Comparison of ENCODE assay signal across 28 mouse cellular contexts in the genomic region with DNA sequence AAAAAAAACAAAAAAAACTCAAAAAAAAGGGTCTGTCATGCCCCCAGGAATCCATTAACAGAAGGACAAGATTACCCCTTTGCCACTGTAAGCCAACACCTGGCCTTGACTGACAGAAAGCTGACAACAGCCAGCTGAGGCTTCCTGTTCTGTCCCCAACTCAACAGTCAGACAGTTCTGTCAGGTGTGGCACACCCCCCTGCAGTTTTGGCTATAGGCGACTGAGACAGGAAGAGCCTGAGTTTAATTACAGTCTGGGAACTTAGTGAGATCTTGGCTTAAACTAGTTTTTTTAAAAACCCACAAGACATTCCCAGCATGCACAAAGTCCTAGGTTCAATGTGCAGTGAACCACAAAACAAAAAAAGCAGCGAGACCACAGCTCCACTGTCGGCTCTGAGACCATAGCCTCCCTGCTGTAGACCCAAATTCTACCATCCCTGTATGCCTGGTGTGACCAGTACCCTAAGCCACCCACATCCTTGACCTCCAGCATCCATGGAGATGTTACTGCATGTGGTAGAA. TPM values are rescaled to one million over a fixed set of nuclear protein-coding genes. Genes with fewer than 3 reads are reported as not detected.
A peak's percentile ranks its signal among the peaks of the same experiment; 100 is the strongest.
DNase-seq lines count a peak whose midpoint lies in the region; ATAC-seq and TF ChIP-seq lines count a peak whose summit lies in the region.
"Had no signal": no experiment of that assay in that cellular context is flagged by ENCODE, and none has a peak within 500 bp of the region (broad histone marks: within the 10 kb centered on the region; RNA-seq: fewer than 3 reads in every experiment).

No protein-coding gene starts in this region.

- TF ChIP-seq CTCF in kidney, adult 2 months (conservative IDR thresholded peaks at IDR 0.05; ENCODE audit: insufficient read depth, insufficient read length, low read depth, low read length): no peak
- TF ChIP-seq CTCF in thymus, adult 2 months (IDR thresholded peaks at IDR 0.05; ENCODE audit: borderline replicate concordance, control insufficient read depth, extremely low read depth, insufficient read depth, low read length, poor library complexity): no peak

- peak overlapping the region; percentile 72 for H3K27ac ChIP-seq in kidney, adult 2 months (ENCODE audit: insufficient read depth, low read depth, low read length)
- H3K27ac ChIP-seq in kidney, embryonic 16.5 days (ENCODE audit: low read length): no peak overlapping the region
- peak overlapping the region; percentile 81 for H3K27ac ChIP-seq in thymus, adult 2 months (ENCODE audit: control insufficient read depth, insufficient read depth, low read length)
- H3K27ac ChIP-seq in midbrain, embryonic 10.5 days (replicated peaks): no peak overlapping the region
- H3K27ac ChIP-seq: forebrain, embryonic 13.5 days; hindbrain, embryonic 13.5 days; limb, embryonic 10.5 days; limb, embryonic 15.5 days; liver, embryonic 13.5 days; midbrain, embryonic 13.5 days; neural tube, embryonic 13.5 days had no signal

- peaks cover 2% of the 10 kb centered on the region; the same call in 1 of the 2 replicates for H3K36me3 ChIP-seq in kidney, adult 2 months (ENCODE audit: control insufficient read depth, insufficient read depth, low read length)
- H3K36me3 ChIP-seq in kidney, embryonic 16.5 days (ENCODE audit: insufficient read depth, low read length): peaks cover 73% of the 10 kb centered on the region
- H3K36me3 ChIP-seq in thymus, adult 2 months (ENCODE audit: control insufficient read depth, insufficient read depth, low read length): peaks cover 50% of the 10 kb centered on the region
- peaks cover 100% of the 10 kb centered on the region for H3K36me3 ChIP-seq in midbrain, embryonic 10.5 days

- 39% methylated on average over 3 of the region's 3 CpGs for WGBS in kidney, adult 2 months
- WGBS in kidney, embryonic 16.5 days: 71% methylated on average over 3 of the region's 3 CpGs
- WGBS in thymus, adult 2 months: 7% methylated on average over 3 of the region's 3 CpGs
- WGBS in midbrain, embryonic 10.5 days: 92% methylated on average over 3 of the region's 3 CpGs

- no peak for ATAC-seq in kidney, embryonic 16.5 days (ENCODE audit: low FRiP score, low TSS enrichment)
- ATAC-seq in common myeloid progenitor, adult 5-6 weeks (replicated peaks; ENCODE audit: low read depth, poor library complexity, severe bottlenecking): peak; percentile 7; the same call in 1 of the 2 replicates
- ATAC-seq: forebrain, embryonic 13.5 days; lung, postnatal 0 days; midbrain, embryonic 13.5 days had no signal

- no peak overlapping the region for H3K4me3 ChIP-seq in kidney, adult 2 months (ENCODE audit: insufficient read depth, low read depth, low read length)
- H3K4me3 ChIP-seq in kidney, embryonic 16.5 days (ENCODE audit: low read length): no peak overlapping the region
- no peak overlapping the region for H3K4me3 ChIP-seq in thymus, adult 2 months (ENCODE audit: control insufficient read depth, insufficient read depth, low read length)
- H3K4me3 ChIP-seq in midbrain, embryonic 10.5 days: no peak overlapping the region
- H3K4me3 ChIP-seq: forebrain, embryonic 13.5 days; hindbrain, embryonic 13.5 days; limb, embryonic 10.5 days; limb, embryonic 15.5 days; liver, embryonic 13.5 days; megakaryocyte, embryonic 14.5 days; midbrain, embryonic 13.5 days; neural tube, embryonic 13.5 days had no signal

- TF ChIP-seq POLR2A in kidney, adult 2 months (IDR thresholded peaks at IDR 0.05; ENCODE audit: low read depth, low read length): no peak
- no peak for TF ChIP-seq POLR2A in thymus, adult 2 months (IDR thresholded peaks at IDR 0.05; ENCODE audit: control insufficient read depth, extremely low read depth, insufficient read depth, low read length, poor library complexity)

- no peak overlapping the region for H3K9ac ChIP-seq in kidney, embryonic 16.5 days (replicated peaks; ENCODE audit: low read length)
- H3K9ac ChIP-seq: forebrain, embryonic 13.5 days; hindbrain, embryonic 13.5 days; limb, embryonic 15.5 days; liver, embryonic 13.5 days; midbrain, embryonic 13.5 days; neural tube, embryonic 13.5 days had no signal

- H3K9me3 ChIP-seq in kidney, embryonic 16.5 days (ENCODE audit: low read length): no peaks in the 10 kb centered on the region
- no peaks in the 10 kb centered on the region for H3K9me3 ChIP-seq in midbrain, embryonic 10.5 days (replicated peaks)
- H3K9me3 ChIP-seq: forebrain, embryonic 13.5 days; hindbrain, embryonic 13.5 days; limb, embryonic 10.5 days; limb, embryonic 15.5 days; liver, embryonic 13.5 days; megakaryocyte, embryonic 14.5 days; midbrain, embryonic 13.5 days; neural tube, embryonic 13.5 days had no signal

- H3K4me1 ChIP-seq in kidney, adult 2 months (ENCODE audit: control insufficient read depth, insufficient read depth, low read length): peaks cover 21% of the 10 kb centered on the region
- peaks cover 22% of the 10 kb centered on the region for H3K4me1 ChIP-seq in kidney, embryonic 16.5 days (ENCODE audit: insufficient read depth, low read length)
- peaks cover 30% of the 10 kb centered on the region for H3K4me1 ChIP-seq in thymus, adult 2 months (replicated peaks; ENCODE audit: control insufficient read depth, insufficient read depth, low read length)
- no peaks in the 10 kb centered on the region for H3K4me1 ChIP-seq in midbrain, embryonic 10.5 days
- H3K4me1 ChIP-seq: forebrain, embryonic 13.5 days; hindbrain, embryonic 13.5 days; limb, embryonic 10.5 days; midbrain, embryonic 13.5 days; neural tube, embryonic 13.5 days had no signal

- no peaks in the 10 kb centered on the region for H3K27me3 ChIP-seq in kidney, adult 2 months (replicated peaks; ENCODE audit: control insufficient read depth, insufficient read depth, low read length)
- no peaks in the 10 kb centered on the region for H3K27me3 ChIP-seq in kidney, embryonic 16.5 days (ENCODE audit: insufficient read depth, low read length)
- H3K27me3 ChIP-seq in thymus, adult 2 months (ENCODE audit: control insufficient read depth, insufficient read depth, low read length): no peaks in the 10 kb centered on the region
- H3K27me3 ChIP-seq in midbrain, embryonic 10.5 days (ENCODE audit: low read depth, poor library complexity, severe bottlenecking): no peaks in the 10 kb centered on the region
- H3K27me3 ChIP-seq: forebrain, embryonic 13.5 days; hindbrain, embryonic 13.5 days; limb, embryonic 15.5 days; liver, embryonic 13.5 days; megakaryocyte, embryonic 14.5 days; midbrain, embryonic 13.5 days; neural tube, embryonic 13.5 days had no signal

- no peak overlapping the region for H3K4me2 ChIP-seq in kidney, embryonic 16.5 days (replicated peaks; ENCODE audit: low read depth, low read length)
- H3K4me2 ChIP-seq: forebrain, embryonic 13.5 days; hindbrain, embryonic 13.5 days; limb, embryonic 15.5 days; liver, embryonic 13.5 days; midbrain, embryonic 13.5 days; neural tube, embryonic 13.5 days had no signal

- peak; percentile 82 for DNase-seq in kidney, adult 2 months
- DNase-seq in thymus, adult 2 months: peak; percentile 39
- DNase-seq in thymus, postnatal 36 days: peak; percentile 35 to 65
- no peak for DNase-seq in midbrain, embryonic 10.5 days (ENCODE audit: low spot score)
- no peak for DNase-seq in retina, postnatal 1 day
- no peak for DNase-seq in embryo, embryonic 11 days
- DNase-seq: adrenal gland, postnatal 25 days; cerebellum, adult 2 months; cerebellum, postnatal 14 days; gastrocnemius, postnatal 14 days; heart, postnatal 14 days; layer of hippocampus, adult 9-11 months; liver, embryonic 13.5 days; lung, adult 18-20 months; lung, postnatal 4 days had no signal

RNA-seq across cellular contexts. Expression of a gene that starts 15.3 kb away (rescaled TPM):
- polyA plus RNA-seq in kidney, adult 2 months (2012; rRNA removed): 6.8 and 7.1 TPM in 2 replicates
- 3.5 and 4.1 TPM in 2 replicates for polyA plus RNA-seq in kidney, embryonic 16.5 days (2015; fragmentation: Nextera tagmentation; extraction: Ambion mirVana)
- 2.2 and 2.6 TPM in 2 replicates for total RNA-seq in common myeloid progenitor, adult 5-6 weeks (2017)
- 3.2 and 3.7 TPM in 2 replicates for polyA plus RNA-seq in thymus, adult 2 months (2012; rRNA removed)
- 0.32 and 0.57 TPM in 2 replicates for polyA plus RNA-seq in midbrain, embryonic 10.5 days (2016; fragmentation: Nextera tagmentation; extraction: Ambion mirVana)

RNA-seq across cellular contexts. Expression of a gene that starts 20.9 kb away (rescaled TPM):
- 53.7 and 53.8 TPM in 2 replicates for polyA plus RNA-seq in kidney, adult 2 months (2012; rRNA removed)
- 95.9 and 96.7 TPM in 2 replicates for polyA plus RNA-seq in kidney, embryonic 16.5 days (2015; fragmentation: Nextera tagmentation; extraction: Ambion mirVana)
- total RNA-seq in common myeloid progenitor, adult 5-6 weeks (2017): 56.9 and 62.6 TPM in 2 replicates
- 69.1 and 72.0 TPM in 2 replicates for polyA plus RNA-seq in thymus, adult 2 months (2012; rRNA removed)
- 96.1 and 106 TPM in 2 replicates for polyA plus RNA-seq in midbrain, embryonic 10.5 days (2016; fragmentation: Nextera tagmentation; extraction: Ambion mirVana)

RNA-seq across cellular contexts. Expression of a gene that starts 27.6 kb away (rescaled TPM):
- polyA plus RNA-seq in kidney, adult 2 months (2012; rRNA removed): 3.3 and 5.3 TPM in 2 replicates
- polyA plus RNA-seq in kidney, embryonic 16.5 days (2015; fragmentation: Nextera tagmentation; extraction: Ambion mirVana): 0.14 and 0.19 TPM in 2 replicates
- not detected in 2 replicates for total RNA-seq in common myeloid progenitor, adult 5-6 weeks (2017)
- 0.59 and 1.1 TPM in 2 replicates for polyA plus RNA-seq in thymus, adult 2 months (2012; rRNA removed)
- 0.09 and 0.12 TPM in 2 replicates for polyA plus RNA-seq in midbrain, embryonic 10.5 days (2016; fragmentation: Nextera tagmentation; extraction: Ambion mirVana)
- total RNA-seq: adrenal gland, postnatal 25 days; granulocyte monocyte progenitor cell, adult 5-6 weeks; heart, postnatal 14 days; left cerebral cortex, postnatal 10 days had no signal
- polyA plus RNA-seq: heart, embryonic 14.5 days; liver, embryonic 13.5 days; lung, postnatal 0 days had no signal

RNA-seq across cellular contexts. Expression of a gene that starts 53.9 kb away (rescaled TPM):
- polyA plus RNA-seq in kidney, adult 2 months (2012; rRNA removed): 33.2 and 33.5 TPM in 2 replicates
- 71.5 and 72.5 TPM in 2 replicates for polyA plus RNA-seq in kidney, embryonic 16.5 days (2015; fragmentation: Nextera tagmentation; extraction: Ambion mirVana)
- total RNA-seq in common myeloid progenitor, adult 5-6 weeks (2017): 19.5 and 34.3 TPM in 2 replicates
- 50.7 and 51.6 TPM in 2 replicates for polyA plus RNA-seq in thymus, adult 2 months (2012; rRNA removed)
- polyA plus RNA-seq in midbrain, embryonic 10.5 days (2016; fragmentation: Nextera tagmentation; extraction: Ambion mirVana): 57.6 and 71.6 TPM in 2 replicates

RNA-seq across cellular contexts. Expression of a gene that starts 54.3 kb away (rescaled TPM):
- 251 and 265 TPM in 2 replicates for polyA plus RNA-seq in kidney, adult 2 months (2012; rRNA removed)
- polyA plus RNA-seq in kidney, embryonic 16.5 days (2015; fragmentation: Nextera tagmentation; extraction: Ambion mirVana): 46.1 and 48.8 TPM in 2 replicates
- total RNA-seq in common myeloid progenitor, adult 5-6 weeks (2017): 24.2 and 25.9 TPM in 2 replicates
- 39.2 and 44.2 TPM in 2 replicates for polyA plus RNA-seq in thymus, adult 2 months (2012; rRNA removed)
- 21.2 and 26.3 TPM in 2 replicates for polyA plus RNA-seq in midbrain, embryonic 10.5 days (2016; fragmentation: Nextera tagmentation; extraction: Ambion mirVana)

Comparison
In these comparisons a context has a peak if more than half of its experiments do, and no peak if none do; other contexts are left out.
1. H3K27ac ChIP-seq: peak in kidney, adult 2 months (single experiment) and thymus, adult 2 months (single experiment); none in kidney, embryonic 16.5 days (single experiment) and midbrain, embryonic 10.5 days (single experiment).
2. DNase-seq: peak in kidney, adult 2 months (single experiment), thymus, adult 2 months (single experiment) and thymus, postnatal 36 days (2 of 2); none in midbrain, embryonic 10.5 days (single experiment), retina, postnatal 1 day (single experiment) and embryo, embryonic 11 days (single experiment).